Mouse (Mus musculus): ENCODE data around the gene 2010111I01Rik. TPM values are rescaled to one million over a fixed set of nuclear protein-coding genes. Genes with fewer than 3 reads are reported as not detected.

The 2010111I01Rik gene
- total RNA-seq, 1 experiment = 58.3 TPM

DNA sequence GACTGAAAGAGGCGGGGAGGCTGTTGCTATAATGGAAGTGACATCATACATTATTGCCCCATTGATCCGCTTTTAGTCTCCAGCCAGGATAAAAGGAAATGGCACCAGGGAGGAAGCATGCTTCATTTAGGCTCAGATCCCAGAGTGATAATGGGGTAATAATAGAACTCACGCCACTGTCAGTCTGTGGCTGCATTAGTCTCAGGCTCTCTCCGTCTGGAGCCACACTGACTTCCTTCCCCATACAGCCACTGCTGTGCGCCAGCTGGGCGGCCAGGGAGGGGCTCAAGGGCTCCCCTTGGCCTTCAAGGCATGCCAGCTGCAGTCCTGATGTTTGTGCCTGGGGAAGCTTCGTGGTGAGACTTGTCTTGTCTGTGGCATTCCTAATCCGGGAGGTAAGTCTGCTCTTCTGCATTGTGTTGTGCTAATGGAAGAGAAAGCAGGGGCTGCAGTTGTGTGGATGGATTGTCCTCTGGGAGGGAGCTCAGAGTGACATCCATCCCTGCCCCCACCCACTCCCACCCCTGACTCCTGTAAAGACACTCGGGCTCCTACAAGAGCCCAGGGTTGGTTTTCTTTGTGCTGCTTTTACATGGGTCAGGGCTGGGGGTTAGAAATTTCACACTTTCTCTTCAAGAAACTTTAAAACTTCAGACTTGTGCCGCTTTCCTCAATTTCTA is 314.2 kb downstream of the 2010111I01Rik start:
- no peak overlapping the region; the same call in 1 of the 2 replicates for H3K27ac ChIP-seq (ENCODE audit: insufficient read depth, low read depth, low read length, poor library complexity, severe bottlenecking)
- H3K4me1 ChIP-seq (ENCODE audit: control insufficient read depth in 2 of 2, insufficient read depth in 2 of 2, low read length in 2 of 2, poor library complexity in 1 of 2) = peaks cover 18 to 37% of the 10 kb centered on the region in 2 experiments
- no peak for DNase-seq (ENCODE audit: low read depth, low spot score)
- H3K36me3 ChIP-seq (ENCODE audit: control insufficient read depth, insufficient read depth, low read length, poor library complexity, severe bottlenecking) = peaks cover 10% of the 10 kb centered on the region; the same call in 1 of the 2 replicates
- H3K9me3 ChIP-seq (ENCODE audit: control insufficient read depth, insufficient read depth, low read depth, low read length) = no peaks in the 10 kb centered on the region
- TF ChIP-seq HCFC1 (IDR thresholded peaks at IDR 0.05; ENCODE audit: borderline replicate concordance, insufficient read depth, low read length) = no peak
- TF ChIP-seq ZC3H11A (IDR thresholded peaks at IDR 0.05; ENCODE audit: borderline replicate concordance, low read depth, low read length) = no peak
- TF ChIP-seq ZNF384 (IDR thresholded peaks at IDR 0.05; ENCODE audit: low read depth, low read length) = no peak
- no peak for TF ChIP-seq MAFK (IDR thresholded peaks at IDR 0.05; ENCODE audit: insufficient read depth, low read depth, low read length)
- TF ChIP-seq CHD2 (IDR thresholded peaks at IDR 0.05; ENCODE audit: low read depth, low read length) = no peak
- no peak overlapping the region for H3K9ac ChIP-seq (ENCODE audit: insufficient read depth, low read depth, low read length, poor library complexity, severe bottlenecking)
- in situ Hi-C loops (cut with MboI; ENCODE audit: low sequenced_read_pairs in 2 of 2, unreplicated experiment in 2 of 2) = no loop called here
- H3K4me3 ChIP-seq (ENCODE audit: insufficient read depth in 1 of 2, low read depth in 1 of 2, low read length in 2 of 2, poor library complexity in 1 of 2, severe bottlenecking in 1 of 2) = no peak overlapping the region

DNA sequence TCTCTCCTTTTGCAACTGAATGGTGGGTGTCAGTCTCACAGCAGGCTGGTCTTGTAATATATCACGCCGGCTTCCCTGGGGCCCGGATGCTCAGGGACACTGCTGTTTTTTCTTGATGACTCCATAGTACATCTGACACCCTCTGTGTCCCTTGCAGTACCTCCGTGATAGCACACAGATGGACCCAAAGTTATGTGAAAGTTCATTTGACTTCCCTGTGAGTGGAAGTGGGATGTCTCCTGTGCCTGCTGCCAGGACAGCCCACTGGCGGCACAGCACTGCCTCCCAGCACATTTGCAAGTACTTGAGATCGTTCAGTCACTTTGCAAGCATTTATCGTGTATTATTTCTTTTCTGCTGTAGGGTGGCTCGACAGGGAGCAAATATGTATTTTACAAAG is 315.1 kb downstream of the 2010111I01Rik start:
- Histone ChIP-seq H3K4me3 (ENCODE audit: insufficient read depth in 1 of 2, low read depth in 1 of 2, low read length in 2 of 2, poor library complexity in 1 of 2, severe bottlenecking in 1 of 2) (no peak overlapping the region; a peak in 1 of 4 replicates), H3K9ac (ENCODE audit: insufficient read depth, low read depth, low read length, poor library complexity, severe bottlenecking) (0 out of 2 replicates have a peak overlapping the region, but pooled peaks have one; percentile 14), H3K27ac (ENCODE audit: insufficient read depth, low read depth, low read length, poor library complexity, severe bottlenecking) (no peak overlapping the region; the same call in 1 of the 2 replicates), H3K9me3 (ENCODE audit: control insufficient read depth, insufficient read depth, low read depth, low read length) (no peaks in the 10 kb centered on the region), H3K4me1 (ENCODE audit: control insufficient read depth in 2 of 2, insufficient read depth in 2 of 2, low read length in 2 of 2, poor library complexity in 1 of 2) (peaks cover 18 to 37% of the 10 kb centered on the region in 2 experiments), H3K36me3 (ENCODE audit: control insufficient read depth, insufficient read depth, low read length, poor library complexity, severe bottlenecking) (peaks cover 10% of the 10 kb centered on the region; the same call in 1 of the 2 replicates)
- DNase-seq (ENCODE audit: low read depth, low spot score) = no peak
- TF ChIP-seq ZC3H11A (IDR thresholded peaks at IDR 0.05; ENCODE audit: borderline replicate concordance, low read depth, low read length) (no peak), CHD2 (IDR thresholded peaks at IDR 0.05; ENCODE audit: low read depth, low read length) (no peak), ZNF384 (IDR thresholded peaks at IDR 0.05; ENCODE audit: low read depth, low read length) (no peak), MAFK (IDR thresholded peaks at IDR 0.05; ENCODE audit: insufficient read depth, low read depth, low read length) (no peak), HCFC1 (IDR thresholded peaks at IDR 0.05; ENCODE audit: borderline replicate concordance, insufficient read depth, low read length) (no peak)
- in situ Hi-C loops (cut with MboI; ENCODE audit: low sequenced_read_pairs in 2 of 2, unreplicated experiment in 2 of 2) = no loop called here

DNA sequence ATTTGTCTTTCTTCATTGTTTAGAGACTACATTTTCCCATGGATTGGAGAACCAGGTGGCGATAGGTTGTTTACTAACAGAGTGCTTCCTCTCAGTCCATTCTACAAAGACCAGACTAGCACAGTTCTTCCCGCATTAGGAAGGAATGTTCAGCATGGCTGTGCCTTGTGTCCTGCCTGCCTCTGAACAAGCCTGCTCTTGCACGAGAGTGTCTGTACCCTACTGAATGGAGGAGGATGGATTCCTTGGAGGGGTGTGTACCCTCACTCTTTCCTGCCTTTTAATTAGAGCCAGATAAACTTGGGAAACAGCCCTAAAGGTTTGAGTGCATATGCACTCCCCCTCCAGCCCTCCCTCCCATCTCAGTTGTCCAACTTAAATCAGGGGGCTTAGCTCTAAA is 315.7 kb downstream of the 2010111I01Rik start:
- TF ChIP-seq ZC3H11A (IDR thresholded peaks at IDR 0.05; ENCODE audit: borderline replicate concordance, low read depth, low read length) = no peak
- no peaks in the 10 kb centered on the region for H3K9me3 ChIP-seq (ENCODE audit: control insufficient read depth, insufficient read depth, low read depth, low read length)
- no peak overlapping the region; a peak in 1 of 4 replicates for H3K4me3 ChIP-seq (ENCODE audit: insufficient read depth in 1 of 2, low read depth in 1 of 2, low read length in 2 of 2, poor library complexity in 1 of 2, severe bottlenecking in 1 of 2)
- DNase-seq (ENCODE audit: low read depth, low spot score) = no peak
- H3K36me3 ChIP-seq (ENCODE audit: control insufficient read depth, insufficient read depth, low read length, poor library complexity, severe bottlenecking) = peaks cover 13% of the 10 kb centered on the region; the same call in 1 of the 2 replicates
- H3K27ac ChIP-seq (ENCODE audit: insufficient read depth, low read depth, low read length, poor library complexity, severe bottlenecking) = peak overlapping the region; percentile 29; the same call in 1 of the 2 replicates
- in situ Hi-C loops (cut with MboI; ENCODE audit: low sequenced_read_pairs in 2 of 2, unreplicated experiment in 2 of 2) = no loop called here
- H3K4me1 ChIP-seq (ENCODE audit: control insufficient read depth in 2 of 2, insufficient read depth in 2 of 2, low read length in 2 of 2, poor library complexity in 1 of 2) = peaks cover 18 to 37% of the 10 kb centered on the region in 2 experiments
- H3K9ac ChIP-seq (ENCODE audit: insufficient read depth, low read depth, low read length, poor library complexity, severe bottlenecking) = no peak overlapping the region

DNA sequence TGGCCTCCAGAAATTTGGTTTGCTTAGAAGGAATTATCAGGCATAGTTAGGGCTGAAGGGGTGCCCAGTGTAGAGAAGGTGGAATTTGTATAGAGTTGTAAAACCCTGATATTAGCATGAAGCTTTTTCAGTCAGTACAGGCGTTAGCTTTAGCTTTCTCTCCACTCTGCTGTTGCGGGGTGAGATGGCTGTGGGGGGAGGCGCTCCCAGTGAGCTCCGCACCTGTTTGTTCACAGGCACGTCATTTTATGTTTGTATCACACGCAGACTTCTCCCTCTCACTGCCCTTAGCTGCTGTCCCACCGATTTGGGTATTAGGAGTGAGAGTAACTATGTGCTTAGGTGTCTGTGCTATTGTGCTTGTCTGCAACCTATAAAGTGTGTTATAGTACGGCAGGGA is 316.5 kb downstream of the 2010111I01Rik start:
- H3K4me3 ChIP-seq (ENCODE audit: insufficient read depth in 1 of 2, low read depth in 1 of 2, low read length in 2 of 2, poor library complexity in 1 of 2, severe bottlenecking in 1 of 2) = no peak overlapping the region
- peaks cover 17 to 35% of the 10 kb centered on the region in 2 experiments for H3K4me1 ChIP-seq (ENCODE audit: control insufficient read depth in 2 of 2, insufficient read depth in 2 of 2, low read length in 2 of 2, poor library complexity in 1 of 2)
- no peak overlapping the region; the same call in 1 of the 2 replicates for H3K27ac ChIP-seq (ENCODE audit: insufficient read depth, low read depth, low read length, poor library complexity, severe bottlenecking)
- H3K9me3 ChIP-seq (ENCODE audit: control insufficient read depth, insufficient read depth, low read depth, low read length) = no peaks in the 10 kb centered on the region
- in situ Hi-C loops (cut with MboI; ENCODE audit: low sequenced_read_pairs in 2 of 2, unreplicated experiment in 2 of 2) = no loop called here
- peaks cover 18% of the 10 kb centered on the region for H3K36me3 ChIP-seq (ENCODE audit: control insufficient read depth, insufficient read depth, low read length, poor library complexity, severe bottlenecking)
- H3K9ac ChIP-seq (ENCODE audit: insufficient read depth, low read depth, low read length, poor library complexity, severe bottlenecking) = no peak overlapping the region
- DNase-seq (ENCODE audit: low read depth, low spot score) = no peak
- TF ChIP-seq CHD2 (IDR thresholded peaks at IDR 0.05; ENCODE audit: low read depth, low read length) (no peak), ZC3H11A (IDR thresholded peaks at IDR 0.05; ENCODE audit: borderline replicate concordance, low read depth, low read length) (no peak), ZNF384 (IDR thresholded peaks at IDR 0.05; ENCODE audit: low read depth, low read length) (no peak), MAFK (IDR thresholded peaks at IDR 0.05; ENCODE audit: insufficient read depth, low read depth, low read length) (no peak), HCFC1 (IDR thresholded peaks at IDR 0.05; ENCODE audit: borderline replicate concordance, insufficient read depth, low read length) (no peak)
